Mouse (Mus musculus) limb, embryonic 14.5 days (tissue): ENCODE results near the gene Tbc1d17. TPM values are rescaled to one million over a fixed set of nuclear protein-coding genes. Genes with fewer than 3 reads are reported as not detected.
A peak's percentile ranks its signal among the peaks of the same experiment; 100 is the strongest.

Experiments
- ATAC-seq: fragments of 200-750 bp; cut with Nextera tagmentation; 2 replicates; pipeline ENCODE4 v1.8.0; 2017; ENCODE audit warnings: low read depth, moderate number of reproducible peaks, moderate TSS enrichment; ENCODE audit not compliant: low FRiP score
- DNase-seq: peaks from one replicate; pipeline ENCODE4 v3.0.0-alpha.2; 2015; ENCODE audit warnings: low spot score
- H3K27ac ChIP-seq: fragments of 300-500 bp; sonication (generic); replicated peaks from 2 replicates; pipeline ENCODE4 v1.5.1; 2014; ENCODE audit warnings: low read depth, mild to moderate bottlenecking, low read length, moderate library complexity, mixed read lengths
- H3K27me3 ChIP-seq: fragments of 300-500 bp; sonication (generic); 2 replicates; pipeline ENCODE4 v1.6.1; 2014; ENCODE audit warnings: low read length, mixed read lengths; ENCODE audit not compliant: control insufficient read depth, insufficient read depth
- H3K36me3 ChIP-seq: fragments of 300-500 bp; sonication (generic); 2 replicates; pipeline ENCODE4 v1.6.1; 2014; ENCODE audit warnings: mild to moderate bottlenecking, low read length, moderate library complexity, mixed read lengths; ENCODE audit not compliant: control insufficient read depth, insufficient read depth
- H3K4me1 ChIP-seq: fragments of 300-500 bp; sonication (generic); 2 replicates; pipeline ENCODE4 v1.6.1; 2014; ENCODE audit warnings: antibody characterized with exemption, low read length, mixed read lengths; ENCODE audit not compliant: control insufficient read depth, insufficient read depth
- H3K4me2 ChIP-seq: fragments of 300-500 bp; sonication (generic); replicated peaks from 2 replicates; pipeline ENCODE4 v1.6.1; 2014; ENCODE audit warnings: low read depth, mild to moderate bottlenecking, low read length, moderate library complexity; ENCODE audit not compliant: severe bottlenecking
- H3K4me3 ChIP-seq: fragments of 300-500 bp; sonication (generic); replicated peaks from 2 replicates; pipeline ENCODE4 v1.5.1; 2014; ENCODE audit warnings: low read length
- H3K9ac ChIP-seq: fragments of 300-500 bp; sonication (generic); 2 replicates; pipeline ENCODE4 v1.6.1; 2014; ENCODE audit warnings: mild to moderate bottlenecking, low read depth, low read length, moderate library complexity; ENCODE audit not compliant: severe bottlenecking
- H3K9me3 ChIP-seq: fragments of 300-500 bp; sonication (generic); 2 replicates; pipeline ENCODE4 v1.6.1; 2016; ENCODE audit warnings: low read length; ENCODE audit not compliant: control insufficient read depth
- POLR2A ChIP-seq: fragments of 200-500 bp; IDR thresholded peaks from 2 replicates; pipeline ENCODE4 v1.8.0; 2012; ENCODE audit warnings: inconsistent platforms, mild to moderate bottlenecking, moderate library complexity, borderline replicate concordance; ENCODE audit not compliant: insufficient read depth, insufficient read length; ENCODE audit errors: extremely low read depth
- WGBS: fragments of 180-500 bp; shearing (Covaris S2); extraction: QIAGEN DNeasy Blood & Tissue Kit; methylation state at CpG from one replicate; pipeline ENCODE4 v1.1.7; 2014; 5-methylcytosine and 5-hydroxymethylcytosine counted together
- polyA plus RNA-seq, 2 experiments: library from polyadenylated mRNA; depleted of rRNA in 1 of 2; stranded (reverse) in 1 of 2; unstranded in 1 of 2; fragments of >200 nt; fragmentation: Nextera tagmentation in 1 of 2; extraction: Ambion mirVana in 1 of 2; gene quantifications; 2 replicates each; pipeline versions ENCODE4 v1.2.1 to v1.2.3; 2012 to 2014

Gene Tbc1d17
- polyA plus RNA-seq, 2 experiments, result 76.0 to 86.0 TPM

- Histone ChIP-seq H3K27ac (no peak overlapping the region), H3K4me1 (peaks cover 29% of the 10 kb centered on the region), H3K9ac (peak overlapping the region; percentile 98), H3K4me3 (peak overlapping the region; percentile 87), H3K36me3 (peaks cover 18% of the 10 kb centered on the region; the same call in 1 of the 2 replicates), H3K27me3 (no peaks in the 10 kb centered on the region), H3K4me2 (peak overlapping the region; percentile 74), H3K9me3 (no peaks in the 10 kb centered on the region)
- no peak for TF ChIP-seq POLR2A
- ATAC-seq, result no peak
- 29% methylated on average over 3 of the region's 3 CpGs for WGBS
- DNase-seq, result no peak
Measured at GRCm38 (mm10) chr7:44817441-44817840, 31.4 kb downstream of the Tbc1d17 start.

- Histone ChIP-seq H3K9me3 (no peaks in the 10 kb centered on the region), H3K9ac (peak within 1 kb of the TSS; percentile 98), H3K4me3 (peak within 1 kb of the TSS; percentile 87), H3K36me3 (peaks cover 21% of the 10 kb centered on the region; the same call in 1 of the 2 replicates), H3K27ac (peak within 1 kb of the TSS; percentile 95), H3K4me2 (peak within 1 kb of the TSS; percentile 74), H3K27me3 (no peaks in the 10 kb centered on the region), H3K4me1 (peaks cover 29% of the 10 kb centered on the region)
- 1% methylated on average over 51 of the region's 57 CpGs for WGBS
- no peak for TF ChIP-seq POLR2A
- DNase-seq, result peak; percentile 60
- ATAC-seq, result peak; percentile 45
Measured at GRCm38 (mm10) chr7:44816470-44817021, 32.3 kb downstream of the Tbc1d17 start, which contains the start of gene Atf5. TSS of gene Atf5 (minus strand) at chr7:44816658.

GRCm38 (mm10) chr7:44815721-44816469 is 33.0 kb downstream of the Tbc1d17 start, which contains the start of the genes Nup62 and Il4i1:
TSS of gene Nup62 (plus strand) at chr7:44816088.
TSS of gene Il4i1 (plus strand) at chr7:44816387.
- DNase-seq (peak; percentile 99), ATAC-seq (peak; percentile 94)
- peak within 1 kb of the TSS; percentile 98 for H3K9ac ChIP-seq
- H3K27ac ChIP-seq, result peak within 1 kb of the TSS; percentile 95
- H3K4me3 ChIP-seq, result peak within 1 kb of the TSS; percentile 87
- H3K27me3 ChIP-seq, result no peaks in the 10 kb centered on the region
- H3K4me2 ChIP-seq, result peak within 1 kb of the TSS; percentile 74
- no peaks in the 10 kb centered on the region for H3K9me3 ChIP-seq
- WGBS, result 0% methylated on average over 52 of the region's 62 CpGs
- peak; percentile 60; the same call in 1 of the 2 replicates for TF ChIP-seq POLR2A
- peaks cover 21% of the 10 kb centered on the region; the same call in 1 of the 2 replicates for H3K36me3 ChIP-seq
- H3K4me1 ChIP-seq, result peaks cover 29% of the 10 kb centered on the region

GRCm38 (mm10) chr7:44814952-44815553 is 33.8 kb downstream of the Tbc1d17 start:
- peak overlapping the region; percentile 95; the same call in 1 of the 2 replicates for H3K27ac ChIP-seq
- no peaks in the 10 kb centered on the region for H3K27me3 ChIP-seq
- peak overlapping the region; percentile 43; the same call in 1 of the 2 replicates for H3K9ac ChIP-seq
- peak overlapping the region; percentile 74 for H3K4me2 ChIP-seq
- 25% methylated on average over 14 of the region's 14 CpGs for WGBS
- ATAC-seq (no peak), DNase-seq (peak; percentile 49)
- H3K4me1 ChIP-seq, result peaks cover 29% of the 10 kb centered on the region
- no peak for TF ChIP-seq POLR2A
- H3K4me3 ChIP-seq, result peak overlapping the region; percentile 87
- H3K36me3 ChIP-seq, result peaks cover 21% of the 10 kb centered on the region; the same call in 1 of the 2 replicates
- no peaks in the 10 kb centered on the region for H3K9me3 ChIP-seq

- ATAC-seq (no peak), DNase-seq (no peak)
- peaks cover 29% of the 10 kb centered on the region for H3K4me1 ChIP-seq
- WGBS, result 90% methylated on average over 4 of the region's 4 CpGs
- TF ChIP-seq POLR2A, result no peak
- no peaks in the 10 kb centered on the region for H3K9me3 ChIP-seq
- H3K27me3 ChIP-seq, result no peaks in the 10 kb centered on the region
- peaks cover 21% of the 10 kb centered on the region; the same call in 1 of the 2 replicates for H3K36me3 ChIP-seq
- no peak overlapping the region for H3K4me2 ChIP-seq
- H3K27ac ChIP-seq, result no peak overlapping the region
- H3K9ac ChIP-seq, result no peak overlapping the region
- H3K4me3 ChIP-seq, result no peak overlapping the region
Measured at GRCm38 (mm10) chr7:44814423-44814822, 34.5 kb downstream of the Tbc1d17 start.
